Mouse (Mus musculus): ENCODE measurements around the gene Metap2.

DNA sequence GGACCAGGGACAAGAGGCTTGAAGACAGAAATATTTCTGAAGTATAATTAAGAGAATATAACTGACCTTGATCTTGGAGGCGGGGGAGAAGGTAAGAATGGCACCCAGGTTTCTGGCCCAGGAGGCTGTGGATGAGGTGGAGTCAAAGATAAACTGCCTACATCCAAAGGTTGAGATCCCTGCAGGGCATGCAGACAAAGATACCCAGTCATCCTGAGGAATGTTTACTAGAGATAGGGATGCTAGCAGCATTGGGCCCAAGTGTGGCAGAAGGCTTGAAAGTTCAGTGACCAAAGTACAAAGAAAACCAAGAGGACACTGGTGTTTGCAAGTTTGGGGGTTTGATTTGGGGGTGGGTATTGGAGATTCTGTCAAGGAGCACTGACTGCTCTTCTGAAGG, 5.9 kb downstream of the Metap2 start:
- no peak for TF ChIP-seq CTCF (IDR thresholded peaks at IDR 0.05)
- no peak for TF ChIP-seq POLR2A (IDR thresholded peaks at IDR 0.05; ENCODE audit: insufficient read depth, low read depth, low read length)
- no peak for TF ChIP-seq EP300 (IDR thresholded peaks at IDR 0.05; ENCODE audit: insufficient read depth, low read depth, low read length)

Data from heart, adult 2 months (tissue).